Mouse (Mus musculus) stomach, embryonic 16.5 days (tissue): Measurements from ENCODE around the gene Pafah1b3. TPM values are rescaled to one million over a fixed set of nuclear protein-coding genes. Genes with fewer than 3 reads are reported as not detected.

Experiments
- ATAC-seq: fragments of 200-750 bp; cut with Nextera tagmentation; 2 replicates; pipeline ENCODE4 v1.8.0; 2017; ENCODE audit warnings: moderate number of reproducible peaks, moderate TSS enrichment; ENCODE audit not compliant: insufficient read depth, low FRiP score
- H3K27ac ChIP-seq: fragments of 300-500 bp; sonication (generic); 2 replicates; pipeline ENCODE4 v1.5.1; 2014; ENCODE audit warnings: low read length
- H3K27me3 ChIP-seq: fragments of 300-500 bp; sonication (generic); 2 replicates; pipeline ENCODE4 v1.6.1; 2014; ENCODE audit warnings: low read length, control low read depth, mixed read lengths; ENCODE audit not compliant: control insufficient read depth, insufficient read depth
- H3K36me3 ChIP-seq: fragments of 300-500 bp; sonication (generic); 2 replicates; pipeline ENCODE4 v1.6.1; 2014; ENCODE audit warnings: low read length; ENCODE audit not compliant: control insufficient read depth, insufficient read depth
- H3K4me1 ChIP-seq: fragments of 300-500 bp; sonication (generic); 2 replicates; pipeline ENCODE4 v1.6.1; 2014; ENCODE audit warnings: low read length, control low read depth, mixed read lengths; ENCODE audit not compliant: control insufficient read depth, insufficient read depth
- H3K4me2 ChIP-seq: fragments of 300-500 bp; sonication (generic); 2 replicates; pipeline ENCODE4 v1.6.1; 2014; ENCODE audit warnings: low read depth, low read length, mixed read lengths
- H3K4me3 ChIP-seq: fragments of 300-500 bp; sonication (generic); replicated peaks from 2 replicates; pipeline ENCODE4 v1.5.1; 2014; ENCODE audit warnings: mild to moderate bottlenecking, low read length
- H3K9ac ChIP-seq: fragments of 300-500 bp; sonication (generic); 2 replicates; pipeline ENCODE4 v1.6.1; 2014; ENCODE audit warnings: low read length
- H3K9me3 ChIP-seq: fragments of 300-500 bp; sonication (generic); replicated peaks from 2 replicates; pipeline ENCODE4 v1.6.1; 2016; ENCODE audit warnings: low read length, control low read depth; ENCODE audit not compliant: control insufficient read depth
- WGBS: fragments of 180-500 bp; shearing (Covaris S2); extraction: QIAGEN DNeasy Blood & Tissue Kit; methylation state at CpG from one replicate; pipeline ENCODE4 v1.1.7; 2014; 5-methylcytosine and 5-hydroxymethylcytosine counted together
- polyA plus RNA-seq: library from polyadenylated mRNA; unstranded; fragments of >200 nt; fragmentation: Nextera tagmentation; extraction: Ambion mirVana; gene quantifications from 2 replicates; pipeline ENCODE4 v1.2.1, GENCODE M21; 2015

Gene Pafah1b3
- polyA plus RNA-seq, 1 experiment from 2014 or later: 186 TPM

DNA sequence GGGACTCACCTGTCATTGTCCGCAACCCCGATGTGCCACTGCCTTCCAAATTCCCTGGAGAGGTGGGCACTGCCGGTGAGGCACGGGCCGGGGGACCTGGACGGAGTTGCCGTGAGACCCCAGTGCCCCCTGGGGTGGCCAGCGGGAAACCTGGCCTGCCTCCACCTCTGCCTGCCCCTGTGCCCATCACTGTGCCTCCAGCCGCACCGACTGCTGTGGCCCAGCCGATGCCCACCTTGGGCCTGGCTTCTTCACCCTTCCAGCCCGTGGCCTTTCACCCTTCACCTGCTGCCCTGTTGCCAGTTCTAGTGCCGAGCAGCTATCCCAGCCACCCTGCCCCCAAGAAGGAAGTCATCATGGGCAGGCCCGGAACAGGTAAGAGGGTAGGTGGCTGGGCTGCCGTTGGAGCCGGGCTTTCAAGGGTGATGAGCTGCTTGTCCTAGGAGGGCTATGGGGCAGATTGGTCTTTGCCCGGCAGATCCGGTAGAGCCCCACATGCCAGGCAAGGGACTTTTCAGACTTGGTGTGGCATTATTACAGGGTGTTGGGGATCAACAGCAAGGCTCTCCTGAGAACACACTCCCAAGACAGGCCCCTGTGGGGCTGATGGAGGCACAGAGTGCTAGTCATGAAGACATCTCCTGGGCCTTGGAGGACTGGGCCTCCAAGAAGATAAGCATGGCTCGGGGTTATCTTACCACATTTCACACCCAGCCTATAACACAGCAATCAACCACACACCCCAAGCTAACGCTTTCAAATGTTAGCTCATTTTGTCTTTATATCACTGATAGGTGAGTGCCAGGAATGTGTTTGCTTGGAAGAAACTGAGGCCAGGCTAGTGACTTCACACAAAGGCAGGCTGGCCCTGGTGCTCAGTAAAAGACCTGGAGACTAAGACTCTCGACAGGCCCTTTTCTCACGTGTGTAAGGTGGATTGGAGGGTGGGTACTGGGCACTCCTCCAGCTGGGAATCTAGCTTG lies 24.2 kb downstream of the Pafah1b3 start:
- peak overlapping the region; percentile 26 for H3K9ac ChIP-seq
- peaks cover 14% of the 10 kb centered on the region; the same call in 1 of the 2 replicates for H3K36me3 ChIP-seq
- no peaks in the 10 kb centered on the region for H3K9me3 ChIP-seq
- peak overlapping the region; percentile 100; the same call in 1 of the 2 replicates for H3K27ac ChIP-seq
- H3K27me3 ChIP-seq: no peaks in the 10 kb centered on the region
- WGBS: 87% methylated on average over 22 of the region's 22 CpGs
- H3K4me1 ChIP-seq: peaks cover 55% of the 10 kb centered on the region
- no peak overlapping the region for H3K4me3 ChIP-seq
- no peak overlapping the region for H3K4me2 ChIP-seq
- no peak for ATAC-seq

DNA sequence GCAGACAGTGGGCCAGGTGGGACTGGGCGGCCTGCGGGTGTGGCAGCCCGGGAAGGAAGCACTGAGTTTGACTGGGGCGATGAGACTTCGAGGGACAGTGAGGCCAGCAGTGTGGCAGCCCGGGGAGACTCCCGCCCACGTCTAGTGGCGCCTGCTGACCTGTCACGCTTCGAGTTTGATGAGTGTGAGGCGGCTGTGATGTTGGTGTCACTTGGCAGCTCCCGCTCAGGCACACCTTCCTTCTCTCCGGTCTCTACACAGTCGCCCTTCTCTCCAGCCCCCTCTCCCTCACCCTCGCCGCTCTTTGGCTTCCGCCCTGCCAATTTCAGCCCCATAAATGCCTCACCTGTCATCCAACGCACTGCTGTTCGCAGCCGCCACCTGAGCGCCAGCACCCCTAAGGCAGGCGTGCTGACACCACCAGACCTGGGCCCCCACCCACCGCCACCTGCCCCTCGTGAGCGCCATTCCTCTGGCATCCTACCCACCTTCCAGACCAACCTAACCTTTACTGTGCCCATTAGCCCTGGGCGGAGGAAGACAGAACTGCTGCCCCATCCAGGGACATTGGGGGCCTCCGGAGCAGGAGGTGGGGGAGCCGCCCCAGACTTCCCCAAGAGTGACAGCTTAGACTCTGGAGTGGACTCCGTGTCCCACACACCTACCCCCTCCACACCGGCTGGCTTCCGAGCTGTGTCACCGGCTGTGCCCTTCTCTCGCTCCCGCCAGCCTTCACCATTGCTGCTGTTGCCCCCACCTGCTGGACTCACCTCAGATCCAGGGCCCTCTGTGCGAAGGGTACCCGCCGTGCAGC lies 25.1 kb downstream of the Pafah1b3 start:
- Histone ChIP-seq H3K4me2 (no peak overlapping the region), H3K27me3 (no peaks in the 10 kb centered on the region), H3K9ac (peak overlapping the region; percentile 26; the same call in 1 of the 2 replicates), H3K4me3 (no peak overlapping the region), H3K27ac (no peak overlapping the region), H3K4me1 (peaks cover 51% of the 10 kb centered on the region), H3K36me3 (peaks cover 14% of the 10 kb centered on the region; the same call in 1 of the 2 replicates), H3K9me3 (no peaks in the 10 kb centered on the region)
- ATAC-seq: no peak
- 85% methylated on average over 38 of the region's 38 CpGs for WGBS

DNA sequence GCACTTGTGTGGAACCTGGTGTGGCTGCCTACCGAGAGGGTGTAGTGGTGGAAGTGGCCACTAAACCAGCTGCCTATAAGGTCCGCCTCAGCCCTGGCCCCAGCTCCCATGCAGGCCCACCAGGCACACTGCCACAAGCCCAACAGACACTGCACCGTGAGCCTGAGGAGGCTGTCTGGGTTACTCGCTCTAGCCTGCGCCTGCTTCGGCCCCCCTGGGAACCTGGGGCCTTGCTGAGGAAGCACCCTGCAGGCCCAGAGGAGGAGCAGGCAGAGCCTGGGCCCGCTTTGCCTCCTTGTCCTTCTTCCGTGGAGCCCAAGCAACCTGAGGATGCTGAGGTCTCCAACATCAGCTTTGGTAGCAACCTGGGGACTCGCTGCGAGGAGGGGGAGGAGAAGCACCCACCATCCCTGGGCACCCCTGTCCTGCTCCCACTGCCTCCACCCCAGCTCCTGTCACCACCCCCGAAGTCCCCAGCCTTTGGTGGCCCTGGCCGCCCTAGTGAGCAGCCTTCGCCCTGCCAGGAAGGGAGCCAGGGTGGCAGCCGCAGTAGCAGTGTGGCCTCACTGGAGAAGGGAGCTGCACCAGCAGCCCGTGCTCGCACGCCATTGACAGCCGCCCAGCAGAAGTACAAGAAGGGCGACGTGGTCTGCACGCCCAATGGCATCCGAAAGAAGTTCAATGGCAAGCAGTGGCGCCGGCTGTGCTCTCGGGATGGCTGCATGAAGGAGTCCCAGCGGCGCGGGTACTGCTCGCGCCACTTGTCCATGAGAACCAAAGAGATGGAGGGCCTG lies 25.9 kb downstream of the Pafah1b3 start:
- peaks cover 44% of the 10 kb centered on the region for H3K4me1 ChIP-seq
- no peak overlapping the region for H3K4me2 ChIP-seq
- WGBS: 89% methylated on average over 30 of the region's 30 CpGs
- H3K27me3 ChIP-seq: no peaks in the 10 kb centered on the region
- H3K4me3 ChIP-seq: no peak overlapping the region
- H3K36me3 ChIP-seq: peaks cover 14% of the 10 kb centered on the region; the same call in 1 of the 2 replicates
- no peak overlapping the region for H3K27ac ChIP-seq
- no peaks in the 10 kb centered on the region for H3K9me3 ChIP-seq
- H3K9ac ChIP-seq: peak overlapping the region; percentile 10; the same call in 1 of the 2 replicates
- no peak for ATAC-seq

DNA sequence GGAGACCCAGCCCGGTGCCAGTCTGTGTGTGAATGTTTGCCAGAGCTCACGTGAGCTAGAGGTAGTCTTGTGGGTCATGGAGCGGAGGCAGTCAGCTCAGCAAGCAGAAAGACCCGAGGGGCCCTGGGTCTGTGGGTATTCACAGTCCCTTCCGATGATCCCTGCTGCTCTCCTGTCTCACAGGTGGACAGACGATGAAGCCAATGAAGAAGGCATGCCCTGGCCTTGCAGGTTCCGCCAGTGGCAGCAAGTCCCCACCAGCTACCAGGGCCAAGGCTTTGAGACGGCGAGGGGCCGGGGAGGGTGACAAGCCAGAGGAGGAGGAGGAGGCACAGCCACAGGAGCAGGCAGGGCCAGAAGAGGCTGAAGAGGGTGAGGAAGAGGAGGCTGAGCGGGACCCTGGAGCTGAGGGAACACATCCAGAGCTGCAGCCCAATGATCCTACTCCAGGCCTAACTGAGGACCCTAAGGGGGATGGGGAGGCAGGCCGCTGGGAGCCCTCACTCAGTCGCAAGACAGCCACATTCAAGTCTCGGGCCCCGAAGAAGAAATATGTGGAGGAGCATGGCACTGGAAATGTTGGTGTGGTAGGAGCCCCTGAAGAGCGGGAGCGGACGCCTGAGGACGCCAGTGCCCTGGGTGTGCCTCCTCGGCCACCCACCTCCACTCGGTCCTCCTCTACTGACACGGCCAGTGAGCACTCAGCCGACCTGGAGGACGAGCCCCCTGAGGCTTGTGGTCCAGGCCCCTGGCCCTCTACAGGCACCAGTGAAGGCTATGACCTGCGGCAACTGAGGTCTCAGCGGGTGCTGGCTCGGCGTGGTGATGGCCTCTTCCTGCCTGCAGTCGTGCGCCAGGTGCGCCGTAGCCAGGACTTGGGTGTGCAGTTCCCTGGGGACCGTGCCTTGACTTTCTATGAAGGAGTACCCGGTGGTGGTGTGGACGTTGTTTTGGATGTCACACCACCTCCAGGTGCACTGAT lies 26.8 kb downstream of the Pafah1b3 start:
- Histone ChIP-seq H3K9ac (no peak overlapping the region), H3K27me3 (no peaks in the 10 kb centered on the region), H3K9me3 (no peaks in the 10 kb centered on the region), H3K27ac (peak overlapping the region; percentile 46; the same call in 1 of the 2 replicates), H3K36me3 (peaks cover 14% of the 10 kb centered on the region; the same call in 1 of the 2 replicates), H3K4me2 (peak overlapping the region; percentile 83; the same call in 1 of the 2 replicates), H3K4me3 (no peak overlapping the region), H3K4me1 (peaks cover 41% of the 10 kb centered on the region)
- ATAC-seq: no peak
- 88% methylated on average over 35 of the region's 35 CpGs for WGBS

DNA sequence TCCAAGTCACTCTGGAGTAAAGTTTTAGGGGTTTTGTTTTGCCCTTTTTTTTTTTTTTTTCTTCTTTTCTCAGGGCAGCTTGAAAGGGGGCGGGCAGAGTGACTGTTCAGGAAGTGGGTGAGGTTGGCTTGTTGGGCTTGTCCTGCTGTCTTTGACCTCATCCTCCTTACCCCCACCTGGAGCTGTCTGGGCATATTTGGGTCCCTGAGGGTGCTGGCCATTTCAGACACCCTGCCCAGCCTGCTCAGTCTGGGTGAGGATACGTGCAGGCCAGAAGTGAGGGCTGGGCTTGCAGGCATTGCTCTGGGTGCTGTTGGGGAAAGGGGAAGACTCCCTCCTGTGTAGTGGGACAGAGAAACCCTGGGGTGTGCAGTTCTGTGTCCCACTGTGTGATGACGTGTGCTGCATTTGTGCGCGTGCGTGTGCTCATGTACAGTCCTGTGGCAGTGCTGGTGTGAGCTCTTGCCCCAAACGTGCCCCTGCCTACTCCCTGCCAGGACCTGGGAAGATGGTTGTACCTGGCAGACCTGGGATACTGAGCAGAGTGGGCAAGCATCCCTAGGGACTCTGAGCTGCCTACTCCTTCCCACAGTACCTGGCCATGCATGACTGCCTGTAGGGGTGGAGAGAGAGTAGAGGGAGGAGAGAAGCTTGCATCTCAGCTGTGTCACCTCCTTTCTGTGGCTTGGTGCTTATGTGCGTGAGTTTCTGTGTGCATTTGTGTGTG lies 28.1 kb downstream of the Pafah1b3 start:
- peak overlapping the region; percentile 83 for H3K4me2 ChIP-seq
- no peaks in the 10 kb centered on the region for H3K9me3 ChIP-seq
- no peak for ATAC-seq
- H3K4me1 ChIP-seq: peaks cover 30% of the 10 kb centered on the region
- H3K27me3 ChIP-seq: no peaks in the 10 kb centered on the region
- H3K36me3 ChIP-seq: peaks cover 14% of the 10 kb centered on the region; the same call in 1 of the 2 replicates
- H3K27ac ChIP-seq: peak overlapping the region; percentile 90
- 80% methylated on average over 8 of the region's 8 CpGs for WGBS
- peak overlapping the region; percentile 89 for H3K4me3 ChIP-seq
- peak overlapping the region; percentile 95 for H3K9ac ChIP-seq

DNA sequence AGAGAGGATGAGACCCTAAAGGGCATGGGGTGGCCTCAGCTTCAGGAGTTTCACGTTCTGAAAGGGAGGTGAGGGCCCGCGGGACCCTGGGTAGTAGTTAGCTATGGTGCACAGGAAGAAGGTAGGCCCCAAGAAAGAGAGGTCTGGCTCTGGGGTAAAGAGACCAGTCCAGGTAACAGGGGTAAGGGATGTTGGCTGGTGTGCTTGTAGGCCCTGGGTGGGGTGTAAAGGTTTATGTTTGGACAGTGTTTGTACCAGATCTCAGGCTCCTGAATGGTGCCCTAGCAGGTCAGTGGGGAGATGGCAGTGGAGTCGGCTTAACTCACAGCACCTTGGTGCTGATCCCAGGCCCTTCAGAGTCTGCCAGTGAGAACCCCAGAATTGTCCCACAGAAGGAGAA lies 28.8 kb downstream of the Pafah1b3 start:
- H3K4me1 ChIP-seq: peaks cover 25% of the 10 kb centered on the region
- peak overlapping the region; percentile 83 for H3K4me2 ChIP-seq
- WGBS: 38% methylated on average over 4 of the region's 4 CpGs
- no peaks in the 10 kb centered on the region for H3K9me3 ChIP-seq
- H3K9ac ChIP-seq: peak overlapping the region; percentile 95
- H3K27me3 ChIP-seq: no peaks in the 10 kb centered on the region
- peak overlapping the region; percentile 89 for H3K4me3 ChIP-seq
- H3K27ac ChIP-seq: peak overlapping the region; percentile 90
- no peak for ATAC-seq
- peaks cover 14% of the 10 kb centered on the region; the same call in 1 of the 2 replicates for H3K36me3 ChIP-seq

DNA sequence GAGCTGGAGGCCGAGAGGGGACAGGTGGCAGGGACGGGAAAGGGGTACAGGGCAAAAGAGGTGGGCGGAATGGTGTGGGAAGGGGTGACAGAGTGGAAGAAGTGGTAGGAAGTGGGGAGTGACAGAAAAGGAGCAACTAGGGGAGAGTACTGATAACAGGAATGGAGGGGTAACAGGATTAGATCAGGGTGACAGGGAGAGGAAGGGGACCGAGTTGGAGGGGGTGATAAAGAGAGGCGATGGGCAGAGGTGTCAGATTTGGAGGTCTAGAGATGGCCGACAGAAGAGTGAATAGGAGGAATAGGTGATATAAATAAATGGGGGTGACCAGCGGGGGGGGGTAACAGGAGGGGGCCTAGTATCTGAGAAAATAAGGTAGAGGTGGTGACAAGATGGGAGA lies 29.2 kb downstream of the Pafah1b3 start:
- peaks cover 21% of the 10 kb centered on the region for H3K4me1 ChIP-seq
- H3K27ac ChIP-seq: peak overlapping the region; percentile 90
- peaks cover 14% of the 10 kb centered on the region; the same call in 1 of the 2 replicates for H3K36me3 ChIP-seq
- ATAC-seq: no peak
- peak overlapping the region; percentile 83 for H3K4me2 ChIP-seq
- no peaks in the 10 kb centered on the region for H3K27me3 ChIP-seq
- peak overlapping the region; percentile 89 for H3K4me3 ChIP-seq
- H3K9ac ChIP-seq: peak overlapping the region; percentile 95
- 1% methylated on average over 7 of the region's 7 CpGs for WGBS
- H3K9me3 ChIP-seq: no peaks in the 10 kb centered on the region
